Mouse (Mus musculus) hindbrain, embryonic 10.5 days (tissue): ENCODE measurements at regions not wholly inside any gene's neighbourhood (a gene's known extent, or its start where the extent isn't known, plus 50 kb on each side); places are given as distances from the start of the nearest gene placed in this dataset.

Source experiments
- DNase-seq: peaks from one replicate; pipeline ENCODE4 v3.0.0-alpha.2; 2017; ENCODE audit warnings: low spot score
- H3K27ac ChIP-seq: fragments of 300-500 bp; sonication (generic); 2 replicates; pipeline ENCODE4 v1.5.1; 2016; ENCODE audit warnings: mild to moderate bottlenecking, moderate library complexity
- H3K27me3 ChIP-seq: fragments of 300-500 bp; sonication (generic); 2 replicates; pipeline ENCODE4 v1.6.1; 2016; ENCODE audit warnings: mild to moderate bottlenecking; ENCODE audit not compliant: poor library complexity, insufficient read depth, severe bottlenecking
- H3K36me3 ChIP-seq: fragments of 300-500 bp; sonication (generic); 2 replicates; pipeline ENCODE4 v1.6.1; 2016; ENCODE audit warnings: mild to moderate bottlenecking, moderate library complexity
- H3K4me1 ChIP-seq: fragments of 300-500 bp; sonication (generic); replicated peaks from 2 replicates; pipeline ENCODE4 v1.6.1; 2016; ENCODE audit warnings: mild to moderate bottlenecking
- H3K4me3 ChIP-seq: fragments of 300-500 bp; sonication (generic); 2 replicates; pipeline ENCODE4 v1.5.1; 2016; ENCODE audit warnings: mild to moderate bottlenecking, moderate library complexity
- H3K9me3 ChIP-seq: fragments of 300-500 bp; sonication (generic); 2 replicates; pipeline ENCODE4 v1.6.1; 2016; ENCODE audit warnings: mild to moderate bottlenecking, moderate library complexity
- WGBS: fragments of 180-500 bp; shearing (Covaris S2); methylation state at CpG from one replicate; pipeline ENCODE4 v1.1.7; 2016; 5-methylcytosine and 5-hydroxymethylcytosine counted together

DNA sequence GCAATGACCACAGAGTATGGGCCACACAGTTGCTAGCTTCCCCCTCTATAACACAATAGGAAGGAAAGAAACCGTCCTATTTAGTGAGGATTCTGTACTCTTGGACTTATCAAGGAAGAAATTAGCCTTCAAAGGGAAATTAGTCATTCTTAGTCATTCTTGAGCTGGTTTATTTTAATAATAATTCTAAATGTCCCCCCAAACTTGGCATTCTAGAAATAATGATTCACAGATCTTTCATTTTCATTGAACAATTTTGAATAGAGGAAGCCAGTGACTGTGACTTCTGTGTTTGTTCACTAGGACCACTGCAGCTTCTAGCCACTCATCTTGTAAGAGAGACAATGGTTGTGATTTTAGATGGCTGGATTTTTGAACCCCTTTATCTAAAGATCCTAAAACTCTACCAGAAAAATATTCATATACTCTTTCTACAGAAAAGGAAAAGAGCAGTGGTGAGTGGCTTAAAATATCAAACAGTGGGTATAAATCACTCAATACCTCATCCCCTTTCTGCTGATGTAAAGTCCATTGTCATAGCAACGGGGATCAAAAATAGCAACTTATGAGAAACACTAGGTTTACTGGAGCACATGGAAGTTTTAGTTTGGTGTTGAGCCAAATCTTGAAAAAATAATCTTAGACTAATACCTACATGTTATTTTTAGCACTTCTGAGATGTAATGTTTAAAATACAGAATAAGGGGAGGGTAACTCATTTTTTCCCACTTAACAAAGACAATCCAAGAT lies 83.1 kb upstream of the Otogl start:
- DNase-seq, result no peak
- Histone ChIP-seq H3K27me3 (no peaks in the 10 kb centered on the region), H3K4me3 (no peak overlapping the region), H3K36me3 (no peaks in the 10 kb centered on the region), H3K4me1 (no peaks in the 10 kb centered on the region), H3K9me3 (no peaks in the 10 kb centered on the region), H3K27ac (no peak overlapping the region)
- 85% methylated on average over 2 of the region's 2 CpGs for WGBS

DNA sequence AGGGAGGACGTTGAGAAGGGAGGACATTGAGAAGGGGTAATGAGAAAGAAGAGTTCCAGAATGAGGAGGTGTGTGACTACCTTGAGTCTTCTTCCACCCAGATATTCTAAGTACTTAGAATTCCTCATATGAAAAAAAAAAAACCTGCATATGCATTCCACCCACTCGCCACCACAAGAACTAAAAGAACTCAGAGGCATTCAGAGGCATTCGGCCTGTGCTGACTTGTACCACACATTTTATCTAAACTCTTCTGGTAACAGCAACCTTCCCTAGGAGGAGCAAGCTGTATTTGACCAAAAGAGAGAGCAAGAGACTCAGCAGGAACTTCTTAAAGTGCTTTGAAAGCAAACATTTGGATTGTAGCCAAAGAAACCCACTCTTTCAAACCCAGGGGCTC lies 80.7 kb upstream of the Otogl start:
- H3K27me3 ChIP-seq, result no peaks in the 10 kb centered on the region
- H3K4me1 ChIP-seq, result no peaks in the 10 kb centered on the region
- H3K36me3 ChIP-seq, result no peaks in the 10 kb centered on the region
- no peaks in the 10 kb centered on the region for H3K9me3 ChIP-seq
- WGBS, result 85% methylated on average over 3 of the region's 3 CpGs
- no peak overlapping the region for H3K4me3 ChIP-seq
- no peak overlapping the region for H3K27ac ChIP-seq
- DNase-seq, result no peak

DNA sequence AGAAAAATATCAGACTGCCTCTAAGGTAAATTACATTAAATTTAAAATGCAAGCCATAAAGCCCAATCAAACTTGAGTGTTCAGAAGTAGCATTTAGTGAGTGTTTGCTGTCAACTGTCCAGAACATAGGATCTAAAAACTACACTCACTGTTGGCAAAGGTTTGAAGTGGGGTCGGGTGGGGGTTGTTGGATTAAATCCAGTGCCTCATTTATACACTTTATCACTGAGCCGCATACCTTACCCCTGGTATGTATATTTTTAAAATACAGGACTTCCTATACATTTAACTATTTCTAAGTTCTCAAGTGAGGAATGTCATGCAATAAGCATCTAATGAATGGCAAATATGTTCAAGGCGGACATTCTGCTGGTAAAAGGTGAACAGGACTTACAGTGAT lies 78.6 kb upstream of the Otogl start:
- 93% methylated on average over 3 of the region's 3 CpGs for WGBS
- Histone ChIP-seq H3K27me3 (no peaks in the 10 kb centered on the region), H3K4me3 (no peak overlapping the region), H3K4me1 (no peaks in the 10 kb centered on the region), H3K27ac (no peak overlapping the region), H3K9me3 (no peaks in the 10 kb centered on the region), H3K36me3 (no peaks in the 10 kb centered on the region)
- no peak for DNase-seq

DNA sequence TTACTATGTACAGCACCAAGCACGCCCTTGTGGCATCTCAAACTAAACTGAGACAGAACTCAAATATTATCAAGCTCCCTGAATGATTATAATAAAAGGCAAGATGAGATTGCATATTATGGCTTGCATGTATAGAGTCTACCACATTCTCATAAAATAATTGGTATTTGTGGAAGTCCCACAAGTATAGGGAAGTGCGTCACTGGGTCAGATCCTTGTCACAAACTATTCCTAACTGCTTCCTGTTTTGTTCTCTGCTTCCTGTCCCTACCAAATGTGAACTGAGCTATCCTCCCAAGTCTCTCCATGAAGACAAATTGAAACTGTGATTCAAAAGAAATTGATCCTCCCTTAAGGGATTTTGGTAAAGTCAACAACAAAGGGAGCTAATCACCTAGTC lies 78.0 kb upstream of the Otogl start:
- H3K4me3 ChIP-seq, result no peak overlapping the region
- no peaks in the 10 kb centered on the region for H3K36me3 ChIP-seq
- no peak overlapping the region for H3K27ac ChIP-seq
- no peaks in the 10 kb centered on the region for H3K4me1 ChIP-seq
- no peaks in the 10 kb centered on the region for H3K27me3 ChIP-seq
- WGBS, result 89% methylated on average over 2 of the region's 2 CpGs
- H3K9me3 ChIP-seq, result no peaks in the 10 kb centered on the region
- DNase-seq, result no peak

DNA sequence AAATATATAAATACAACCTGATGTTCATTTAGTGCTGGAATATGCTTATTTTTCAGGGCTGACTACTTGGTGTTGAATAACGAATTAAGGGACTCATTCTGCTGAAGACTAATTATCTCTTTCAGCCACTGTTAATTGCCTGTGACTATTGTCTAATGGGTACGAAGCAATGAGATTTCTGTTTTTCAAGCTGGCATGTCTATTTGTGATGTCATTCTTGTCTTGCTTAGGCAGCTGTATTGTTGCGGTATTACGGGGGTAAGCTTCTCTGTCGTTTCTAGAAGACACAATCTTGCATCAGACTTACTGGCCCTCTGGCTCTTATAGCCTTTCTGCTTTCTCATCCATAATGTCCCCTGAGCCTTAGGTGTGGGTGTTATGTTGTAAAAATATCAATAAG lies 70.7 kb upstream of the Otogl start:
- no peak for DNase-seq
- H3K36me3 ChIP-seq, result no peaks in the 10 kb centered on the region
- H3K9me3 ChIP-seq, result no peaks in the 10 kb centered on the region
- H3K4me3 ChIP-seq, result no peak overlapping the region
- H3K27me3 ChIP-seq, result no peaks in the 10 kb centered on the region
- WGBS, result 97% methylated on average over 5 of the region's 5 CpGs
- H3K27ac ChIP-seq, result no peak overlapping the region
- no peaks in the 10 kb centered on the region for H3K4me1 ChIP-seq

DNA sequence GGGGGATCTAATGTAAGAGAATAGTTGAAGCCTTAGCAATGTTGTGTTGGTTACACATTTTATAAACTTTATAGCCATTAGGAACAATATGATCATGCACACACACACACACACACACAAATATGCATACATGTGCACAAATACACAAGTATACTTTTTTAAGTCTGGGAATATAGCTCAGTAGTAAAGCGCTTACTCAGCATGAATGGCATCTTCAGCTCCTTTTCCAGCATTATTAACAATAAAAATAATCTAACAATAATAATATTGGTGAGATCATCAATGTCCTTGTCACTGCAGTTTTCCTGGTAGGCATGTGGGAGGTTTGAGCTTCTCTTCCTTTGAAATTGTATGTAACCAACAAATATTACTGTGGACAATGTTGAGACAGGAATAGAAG lies 70.1 kb upstream of the Otogl start:
- no peak for DNase-seq
- H3K27ac ChIP-seq, result no peak overlapping the region
- WGBS, result 98% methylated on average over 1 of the region's 1 CpGs
- no peaks in the 10 kb centered on the region for H3K9me3 ChIP-seq
- H3K27me3 ChIP-seq, result no peaks in the 10 kb centered on the region
- no peak overlapping the region for H3K4me3 ChIP-seq
- H3K4me1 ChIP-seq, result no peaks in the 10 kb centered on the region
- H3K36me3 ChIP-seq, result no peaks in the 10 kb centered on the region

DNA sequence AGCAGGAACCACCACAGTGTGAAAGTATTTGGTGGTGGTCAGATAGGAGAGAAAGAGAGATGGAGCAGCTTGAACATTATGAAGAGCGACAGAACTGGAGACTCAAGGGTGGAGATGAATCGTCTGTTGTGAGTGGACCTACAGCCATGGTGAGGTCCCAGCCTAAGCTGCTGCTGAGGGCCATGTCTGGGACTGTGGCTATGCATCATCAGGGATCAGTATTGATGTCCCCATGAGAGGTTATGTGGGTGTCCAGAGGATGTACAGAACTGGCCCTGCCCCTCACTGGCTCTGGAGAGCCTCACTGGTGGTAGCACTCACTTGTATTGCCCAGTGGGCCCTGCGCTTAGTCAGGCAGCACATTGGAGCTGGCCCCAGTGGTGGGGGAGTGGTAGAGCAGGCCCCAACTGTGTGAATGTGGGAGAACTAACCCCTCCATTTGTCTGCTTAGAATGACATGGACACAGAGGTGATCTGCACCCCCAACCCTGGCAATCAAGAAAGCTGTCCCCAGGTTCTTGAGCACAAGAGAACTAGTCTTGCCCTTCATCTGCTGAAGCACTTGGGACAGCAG lies 64.5 kb upstream of the Otogl start:
- Histone ChIP-seq H3K4me1 (peaks cover 10% of the 10 kb centered on the region), H3K27ac (no peak overlapping the region), H3K27me3 (no peaks in the 10 kb centered on the region), H3K9me3 (no peaks in the 10 kb centered on the region), H3K36me3 (no peaks in the 10 kb centered on the region), H3K4me3 (no peak overlapping the region)
- 94% methylated on average over 3 of the region's 3 CpGs for WGBS
- DNase-seq, result no peak

DNA sequence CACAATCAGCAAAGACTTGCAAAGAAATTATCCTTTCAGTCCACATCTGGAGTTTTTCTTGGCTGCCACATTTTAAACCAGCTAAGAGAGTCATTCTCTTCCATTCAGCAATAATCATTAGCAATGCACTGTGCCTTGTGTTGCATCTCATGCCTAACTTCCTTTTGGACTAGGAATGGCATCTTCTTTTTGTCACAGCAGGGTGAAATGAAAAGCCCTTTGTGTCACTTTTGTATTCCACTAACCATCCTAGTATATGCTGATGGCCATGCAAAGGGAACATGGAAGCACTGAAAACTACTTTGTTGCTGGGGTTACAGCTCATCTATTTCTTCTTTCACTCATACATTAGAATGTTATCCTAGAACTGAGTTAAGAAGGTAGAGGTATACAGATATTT lies 59.8 kb upstream of the Otogl start:
- H3K4me3 ChIP-seq, result no peak overlapping the region
- H3K9me3 ChIP-seq, result no peaks in the 10 kb centered on the region
- peak overlapping the region; percentile 18; the same call in 1 of the 2 replicates for H3K27ac ChIP-seq
- no peaks in the 10 kb centered on the region for H3K27me3 ChIP-seq
- peaks cover 14% of the 10 kb centered on the region for H3K4me1 ChIP-seq
- H3K36me3 ChIP-seq, result no peaks in the 10 kb centered on the region
- no peak for DNase-seq

DNA sequence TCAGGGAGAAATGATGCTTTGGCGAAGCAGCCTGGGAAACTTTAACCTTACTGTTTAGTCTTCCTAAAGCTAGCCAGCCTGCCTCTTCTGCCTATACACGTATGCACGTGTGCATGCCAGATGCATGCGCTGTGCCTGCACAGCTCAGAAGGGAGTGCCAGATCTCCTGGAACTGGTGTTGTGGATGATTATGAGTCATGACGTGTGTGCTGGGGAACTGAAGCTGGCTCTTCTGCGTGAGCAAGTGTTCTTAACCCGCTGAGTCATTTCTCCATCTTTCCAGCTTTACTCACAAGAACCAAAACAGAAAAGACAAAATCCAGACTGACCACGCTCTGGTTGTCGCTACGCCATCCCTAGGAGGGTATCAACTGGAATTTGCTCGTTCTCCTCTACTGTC lies 55.1 kb upstream of the Otogl start:
- Histone ChIP-seq H3K9me3 (no peaks in the 10 kb centered on the region), H3K36me3 (no peaks in the 10 kb centered on the region), H3K27ac (no peak overlapping the region), H3K4me3 (no peak overlapping the region), H3K27me3 (no peaks in the 10 kb centered on the region), H3K4me1 (peaks cover 9% of the 10 kb centered on the region)
- DNase-seq, result no peak
- 93% methylated on average over 11 of the region's 11 CpGs for WGBS

DNA sequence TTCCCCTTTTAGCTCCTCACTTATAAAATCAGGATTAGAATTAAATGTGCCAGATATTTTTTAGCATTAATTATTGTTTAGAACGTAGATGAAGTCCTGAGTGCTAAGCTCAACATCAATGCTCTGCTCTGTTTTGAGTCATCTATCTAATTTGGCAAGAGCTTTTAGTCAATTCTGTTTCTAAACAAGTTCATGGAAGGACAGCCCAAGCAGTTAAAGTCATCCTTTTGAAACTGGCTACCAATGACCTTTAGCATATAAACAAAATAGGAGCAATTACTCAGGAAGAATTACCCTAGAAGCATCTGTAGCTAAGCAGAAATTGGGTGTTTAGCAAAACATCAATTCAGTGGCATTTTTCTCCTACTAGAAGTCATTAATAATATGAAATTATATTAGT lies 52.1 kb upstream of the Otogl start:
- WGBS, result 93% methylated on average over 1 of the region's 1 CpGs

DNA sequence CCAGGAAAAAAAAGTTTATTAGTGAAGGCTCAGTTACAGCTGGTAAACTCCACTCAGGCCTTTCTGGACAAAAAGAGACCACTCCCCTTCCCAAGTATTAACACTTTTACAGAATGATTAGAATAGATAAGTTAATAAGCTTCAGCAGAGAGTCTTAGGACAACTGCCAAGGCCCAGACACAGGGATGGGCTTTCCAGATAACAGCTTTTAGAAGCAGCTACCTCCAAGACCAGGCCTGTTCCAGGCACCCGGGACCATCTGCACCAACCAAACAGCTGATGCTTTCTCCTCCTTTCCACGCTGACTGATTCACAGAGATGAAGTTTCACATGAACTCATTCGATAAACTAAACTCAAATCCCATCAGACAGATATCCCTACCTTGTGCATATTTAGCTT lies 50.2 kb upstream of the Otogl start:
- H3K27me3 ChIP-seq, result no peaks in the 10 kb centered on the region
- no peak overlapping the region for H3K4me3 ChIP-seq
- H3K27ac ChIP-seq, result no peak overlapping the region
- no peaks in the 10 kb centered on the region for H3K36me3 ChIP-seq
- no peaks in the 10 kb centered on the region for H3K9me3 ChIP-seq
- DNase-seq, result no peak
- 92% methylated on average over 3 of the region's 3 CpGs for WGBS
- H3K4me1 ChIP-seq, result no peaks in the 10 kb centered on the region

More for the DNA sequence above, 52.1 kb upstream of the Otogl start:
- no peaks in the 10 kb centered on the region for H3K4me1 ChIP-seq
- H3K4me3 ChIP-seq, result no peak overlapping the region
- no peaks in the 10 kb centered on the region for H3K9me3 ChIP-seq
- H3K36me3 ChIP-seq, result no peaks in the 10 kb centered on the region
- no peak for DNase-seq
- H3K27me3 ChIP-seq, result no peaks in the 10 kb centered on the region
- H3K27ac ChIP-seq, result no peak overlapping the region
